Mouse (Mus musculus) cerebellum, adult 11-12 months (tissue): ENCODE measurements around the gene Trim31.
"Not testable (repeated sequence)": the region's sequence is repeated elsewhere in the genome, so short reads cannot be mapped to it uniquely, and the experiment has no call there.

Experiments
- DNase-seq: peaks from one replicate; pipeline ENCODE4 v3.0.0; 2022

Gene Trim31

GRCm38 (mm10) chr17:36897552-36898205 is at the start of gene Trim31:
Gene Trim31, plus strand, starts transcription at chr17:36898118.
- DNase-seq = no peak

GRCm38 (mm10) chr17:36848911-36849310 is 49.0 kb upstream of the Trim31 start:
- DNase-seq = no peak

GRCm38 (mm10) chr17:36849992-36850391 is 47.9 kb upstream of the Trim31 start:
- no peak for DNase-seq

- DNase-seq = no peak
Measured at GRCm38 (mm10) chr17:36851200-36851599, 46.7 kb upstream of the Trim31 start.

- no peak for DNase-seq
Measured at GRCm38 (mm10) chr17:36851627-36852026, 46.3 kb upstream of the Trim31 start.

GRCm38 (mm10) chr17:36855484-36855883 is 42.4 kb upstream of the Trim31 start:
- no peak for DNase-seq

GRCm38 (mm10) chr17:36856236-36856635 is 41.7 kb upstream of the Trim31 start:
- DNase-seq = no peak

- no peak for DNase-seq
Measured at GRCm38 (mm10) chr17:36858181-36858580, 39.7 kb upstream of the Trim31 start.

GRCm38 (mm10) chr17:36861680-36862079 is 36.2 kb upstream of the Trim31 start:
- DNase-seq = no peak

- no peak for DNase-seq
Measured at GRCm38 (mm10) chr17:36866719-36867527, 31.0 kb upstream of the Trim31 start, which contains the start of gene Trim15. Gene Trim15, minus strand, starts transcription at chr17:36867210.

- DNase-seq = no peak
Measured at GRCm38 (mm10) chr17:36868836-36869235, 29.1 kb upstream of the Trim31 start.

GRCm38 (mm10) chr17:36869284-36869954 is 28.5 kb upstream of the Trim31 start, which contains the start of gene Trim10:
Gene Trim10, plus strand, starts transcription at chr17:36869574.
- DNase-seq = no peak

GRCm38 (mm10) chr17:36869955-36870810 is 27.7 kb upstream of the Trim31 start:
- no peak for DNase-seq

GRCm38 (mm10) chr17:36874636-36875035 is 23.3 kb upstream of the Trim31 start:
- DNase-seq = no peak

GRCm38 (mm10) chr17:36883350-36883749 is 14.6 kb upstream of the Trim31 start:
- DNase-seq = no peak

GRCm38 (mm10) chr17:36885132-36885790 is 12.7 kb upstream of the Trim31 start:
- no peak for DNase-seq

- DNase-seq = no peak
Measured at GRCm38 (mm10) chr17:36890073-36890903, 7.6 kb upstream of the Trim31 start, which contains the start of gene Trim40. Gene Trim40, minus strand, starts transcription at chr17:36890123.

GRCm38 (mm10) chr17:36891496-36891895 is 6.4 kb upstream of the Trim31 start:
- not testable (repeated sequence) for DNase-seq

GRCm38 (mm10) chr17:36892362-36892761 is 5.6 kb upstream of the Trim31 start:
- no peak for DNase-seq

GRCm38 (mm10) chr17:36893387-36893786 is 4.5 kb upstream of the Trim31 start:
- DNase-seq = no peak

- no peak for DNase-seq
Measured at GRCm38 (mm10) chr17:36896583-36896982, 1.3 kb upstream of the Trim31 start.
